Mouse (Mus musculus) urinary bladder, postnatal 10 days (tissue): ENCODE results near the gene Slc12a6.

Source experiments
- DNase-seq: peaks from one replicate; pipeline ENCODE4 v3.0.0; 2022; ENCODE audit warnings: low spot score

Slc12a6 gene

GRCm38 (mm10) chr2:112265448-112266241 is at the start of gene Slc12a6:
Gene Slc12a6, plus strand, starts transcription at chr2:112265825.
- peak; percentile 76 for DNase-seq

DNA sequence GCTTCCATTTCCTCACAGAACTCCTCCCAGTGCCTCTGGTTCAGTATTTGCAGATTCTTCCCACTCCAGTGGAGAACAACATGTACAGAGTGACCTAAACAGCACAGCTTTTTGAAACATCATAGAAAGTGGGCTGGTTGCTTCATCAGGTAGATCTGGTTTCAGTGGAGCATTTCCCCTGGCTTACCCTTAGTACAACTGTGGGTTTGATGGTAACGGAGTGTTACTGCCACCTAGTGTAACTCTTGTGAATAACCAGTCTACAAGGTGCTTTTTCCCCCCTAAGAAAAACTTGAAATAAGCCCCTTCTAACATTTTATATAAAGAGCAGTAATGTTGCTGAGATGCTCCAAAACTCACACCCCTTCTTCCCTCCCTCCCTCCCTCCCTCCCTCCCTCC is 49.6 kb upstream of the Slc12a6 start:
- DNase-seq = no peak

DNA sequence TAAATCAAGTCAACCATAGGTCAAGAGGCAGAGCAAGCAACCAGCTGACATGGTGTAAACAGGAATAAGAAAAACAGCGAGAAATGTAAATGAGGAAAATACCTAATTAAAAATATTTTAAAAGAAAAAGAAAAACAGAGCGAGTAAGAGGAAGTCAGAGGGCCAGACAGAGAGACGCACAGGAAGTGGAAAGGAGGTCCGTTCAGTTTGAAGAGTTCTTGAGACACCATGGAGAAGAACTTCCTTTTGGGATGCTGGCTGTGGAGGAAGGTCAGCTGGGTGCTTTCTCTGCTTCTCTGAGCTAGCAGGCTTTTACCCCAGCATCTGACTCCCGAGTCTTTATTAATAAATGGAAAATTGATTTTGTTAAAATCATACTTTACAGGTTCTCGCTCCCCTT is 48.0 kb upstream of the Slc12a6 start:
- no peak for DNase-seq

DNA sequence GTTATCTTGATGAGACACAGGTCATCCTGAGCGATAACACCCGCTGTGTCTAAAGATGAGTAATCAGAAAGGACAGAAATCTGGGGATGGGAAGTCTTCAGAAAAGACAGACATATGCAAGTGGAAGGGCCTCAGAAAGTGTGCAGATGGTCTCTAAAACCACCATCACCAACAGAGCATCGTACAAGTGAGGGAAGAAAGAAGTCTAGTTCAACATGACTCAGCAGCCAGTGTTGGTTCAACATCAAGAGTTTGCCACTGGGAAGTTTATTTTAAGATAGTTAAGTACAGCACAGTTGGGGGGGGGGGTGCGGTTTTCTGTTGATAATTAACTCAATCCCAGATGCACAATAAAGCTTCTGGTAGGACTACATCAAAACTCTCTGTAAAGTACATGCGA is 44.7 kb upstream of the Slc12a6 start:
- DNase-seq = no peak

DNA sequence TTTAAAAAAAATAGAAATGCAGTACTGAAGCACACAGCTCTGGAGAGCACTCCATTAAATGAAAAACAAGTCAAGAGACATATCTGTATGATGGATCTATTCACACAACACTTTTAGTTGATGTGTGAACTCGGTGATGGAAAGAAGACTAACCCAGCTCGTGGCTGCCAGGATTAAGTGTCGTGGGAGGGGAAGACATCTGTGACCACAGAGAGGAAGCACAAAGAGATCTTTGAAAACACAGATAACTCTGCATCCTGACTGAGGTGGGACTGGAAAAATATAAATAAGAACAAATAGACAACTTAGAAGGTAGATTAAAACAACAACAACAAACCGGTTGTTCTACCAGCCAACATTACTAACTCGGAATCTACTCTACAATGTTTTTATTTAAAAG is 43.0 kb upstream of the Slc12a6 start:
- no peak for DNase-seq

DNA sequence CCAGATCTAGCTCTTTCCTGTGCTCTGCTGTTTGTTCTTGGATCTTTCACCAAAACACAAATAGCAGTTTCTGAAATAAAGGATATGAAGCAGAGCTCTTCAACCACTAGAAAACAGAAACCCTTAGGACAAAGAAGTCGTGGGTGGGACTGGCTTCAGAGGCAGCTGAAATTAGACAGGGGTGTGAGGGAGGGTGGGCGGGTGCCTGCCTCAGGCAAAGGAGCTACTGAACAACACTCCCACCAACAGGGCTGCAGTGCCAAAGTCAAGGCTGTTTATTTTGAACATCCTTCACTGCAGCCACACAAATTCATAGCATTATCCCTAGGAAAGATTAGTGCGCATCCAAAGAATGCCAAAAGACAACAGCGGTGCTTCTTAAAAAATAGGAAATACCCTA is 41.3 kb upstream of the Slc12a6 start:
- DNase-seq = no peak

DNA sequence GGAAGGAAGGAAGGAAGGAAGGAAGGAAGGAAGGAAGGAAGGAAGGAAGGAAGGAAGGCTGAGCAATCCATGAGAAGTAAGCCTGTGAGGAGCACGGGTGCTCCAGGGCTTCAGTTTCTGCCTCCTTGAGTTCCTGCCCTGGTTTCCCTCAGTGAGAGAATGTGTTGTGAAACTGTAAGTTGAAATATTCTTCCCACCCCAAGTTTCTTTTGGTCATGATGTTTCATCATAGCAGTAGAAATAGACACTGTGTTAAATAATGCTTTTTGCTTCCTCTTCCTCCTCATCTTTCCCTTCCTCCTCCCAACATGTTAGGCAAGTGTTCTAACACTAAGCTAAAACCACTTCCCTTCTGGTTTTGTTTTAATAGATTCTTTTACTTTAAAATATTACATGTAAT is 33.0 kb upstream of the Slc12a6 start:
- no peak for DNase-seq

DNA sequence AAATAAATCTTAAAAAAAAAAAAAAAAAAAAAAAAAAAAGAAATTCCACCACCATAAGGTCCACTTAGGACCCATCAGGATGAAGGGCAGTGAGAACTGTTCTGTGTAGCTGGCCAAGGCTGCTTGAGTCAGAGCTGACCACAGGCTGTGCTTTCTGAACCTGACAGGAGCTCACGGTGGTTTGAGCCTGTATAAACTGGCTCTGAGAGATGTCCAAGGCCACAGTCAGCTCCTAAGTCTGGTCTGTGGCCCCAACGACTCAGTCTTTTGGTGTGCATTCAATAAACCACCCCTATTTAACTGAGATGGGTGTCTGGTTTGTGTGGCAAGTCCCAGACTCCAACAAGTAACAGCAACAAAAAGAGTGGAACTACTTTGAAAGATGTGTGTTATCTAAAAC is 29.0 kb upstream of the Slc12a6 start:
- no peak for DNase-seq

DNA sequence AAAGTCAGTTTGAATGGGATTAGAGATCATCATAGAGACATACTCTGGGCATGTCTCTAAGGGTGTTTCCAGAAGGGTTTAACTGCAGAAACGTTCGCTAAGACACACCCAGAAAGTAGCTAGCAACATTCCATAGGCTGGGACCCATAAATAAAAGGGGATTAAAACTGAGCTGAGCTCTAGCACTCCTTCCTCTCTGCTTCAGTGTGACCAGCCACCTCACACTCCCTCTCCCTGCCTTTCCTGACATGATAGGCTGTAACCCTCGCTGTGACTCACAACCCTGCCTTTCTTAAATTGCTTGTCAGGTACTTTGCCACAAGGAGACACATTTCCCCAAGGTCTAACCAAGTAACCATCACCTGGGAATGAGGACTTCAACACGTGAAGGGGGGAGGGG is 27.6 kb upstream of the Slc12a6 start:
- no peak for DNase-seq

DNA sequence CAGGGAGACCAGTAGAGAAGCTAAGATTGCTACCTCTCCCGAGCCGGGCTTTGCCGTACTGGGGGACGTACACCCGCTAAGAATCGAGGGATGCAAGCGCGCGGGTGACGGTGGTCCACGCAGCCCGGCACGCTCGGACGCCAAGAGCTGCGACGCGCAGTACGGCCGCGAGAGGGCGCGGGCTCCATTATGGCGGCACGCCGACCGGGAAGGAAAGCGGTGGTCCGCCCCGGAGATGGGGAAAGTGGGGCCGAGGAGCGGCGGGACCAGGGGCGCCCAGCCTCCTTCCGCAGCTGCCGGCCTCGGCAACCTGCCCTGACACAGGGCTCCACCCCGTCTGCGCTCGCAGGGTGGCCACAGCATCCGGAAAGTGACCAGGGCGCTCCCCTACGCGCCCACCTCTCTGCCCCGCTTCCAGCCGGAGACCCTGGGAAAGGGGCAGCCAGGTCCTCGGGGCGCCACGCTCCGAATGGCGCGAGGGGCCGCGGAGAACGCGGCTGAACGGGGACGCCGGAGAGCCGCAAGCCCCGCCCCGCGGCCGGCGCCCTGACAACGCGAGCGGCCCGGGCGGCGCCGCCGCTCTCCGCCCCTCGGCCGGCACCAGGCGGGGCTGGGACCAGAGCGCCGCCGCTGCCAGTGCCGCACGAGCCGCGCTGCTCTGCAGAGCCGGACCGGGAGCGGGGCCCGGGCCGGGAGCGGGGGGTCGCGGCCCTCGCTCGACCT is 26.3 kb upstream of the Slc12a6 start, which contains the start of gene Lpcat4:
Gene Lpcat4 (plus strand): TSS at position 257 of the 723 bp plus-strand sequence.
- peak; percentile 55 for DNase-seq

- DNase-seq = no peak
Observed at GRCm38 (mm10) chr2:112239935-112240721, 25.5 kb upstream of the Slc12a6 start.

DNA sequence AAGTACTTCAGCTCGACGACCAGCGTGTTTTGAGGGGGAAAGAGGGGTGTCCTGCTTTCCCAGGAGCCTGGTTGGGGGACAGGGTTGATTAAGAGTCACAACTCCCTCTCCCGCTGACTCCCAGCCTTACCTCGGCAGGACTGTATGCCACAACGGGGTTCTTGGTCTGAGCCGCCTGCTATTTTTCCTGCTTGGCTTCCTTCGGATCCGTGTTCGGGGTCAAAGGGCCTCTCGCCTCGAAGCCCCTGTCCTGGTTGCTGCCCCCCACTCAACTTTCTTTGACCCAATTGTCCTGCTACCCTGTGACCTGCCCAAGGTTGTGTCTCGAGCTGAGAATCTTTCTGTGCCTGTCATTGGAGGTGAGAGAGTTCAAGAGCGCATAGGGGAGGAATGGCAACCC is 23.8 kb upstream of the Slc12a6 start:
- no peak for DNase-seq

- DNase-seq = no peak
Observed at GRCm38 (mm10) chr2:112245307-112245706, 20.3 kb upstream of the Slc12a6 start.

GRCm38 (mm10) chr2:112246193-112246592 is 19.4 kb upstream of the Slc12a6 start:
- DNase-seq = no peak

DNA sequence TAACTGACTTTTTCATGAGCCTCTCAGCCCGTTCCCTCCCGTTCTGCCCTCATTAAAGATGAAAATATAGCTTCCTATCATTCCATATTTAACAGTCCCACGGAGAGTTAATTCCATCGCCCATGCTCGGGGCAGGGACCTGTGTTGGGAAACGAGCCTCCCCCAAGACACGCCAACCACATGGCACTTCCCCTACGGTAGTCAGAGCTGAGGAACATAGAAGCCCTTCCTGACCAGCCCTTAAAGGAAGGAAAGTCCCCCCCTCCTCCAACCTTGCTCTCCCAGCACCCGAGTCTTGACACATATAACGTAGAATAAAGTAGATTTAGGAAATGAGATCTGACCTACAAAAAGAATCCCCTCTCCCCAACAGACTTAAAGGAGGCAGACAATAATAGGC is 18.3 kb upstream of the Slc12a6 start:
- no peak for DNase-seq

GRCm38 (mm10) chr2:112249780-112250453 is 15.7 kb upstream of the Slc12a6 start:
- no peak for DNase-seq

DNA sequence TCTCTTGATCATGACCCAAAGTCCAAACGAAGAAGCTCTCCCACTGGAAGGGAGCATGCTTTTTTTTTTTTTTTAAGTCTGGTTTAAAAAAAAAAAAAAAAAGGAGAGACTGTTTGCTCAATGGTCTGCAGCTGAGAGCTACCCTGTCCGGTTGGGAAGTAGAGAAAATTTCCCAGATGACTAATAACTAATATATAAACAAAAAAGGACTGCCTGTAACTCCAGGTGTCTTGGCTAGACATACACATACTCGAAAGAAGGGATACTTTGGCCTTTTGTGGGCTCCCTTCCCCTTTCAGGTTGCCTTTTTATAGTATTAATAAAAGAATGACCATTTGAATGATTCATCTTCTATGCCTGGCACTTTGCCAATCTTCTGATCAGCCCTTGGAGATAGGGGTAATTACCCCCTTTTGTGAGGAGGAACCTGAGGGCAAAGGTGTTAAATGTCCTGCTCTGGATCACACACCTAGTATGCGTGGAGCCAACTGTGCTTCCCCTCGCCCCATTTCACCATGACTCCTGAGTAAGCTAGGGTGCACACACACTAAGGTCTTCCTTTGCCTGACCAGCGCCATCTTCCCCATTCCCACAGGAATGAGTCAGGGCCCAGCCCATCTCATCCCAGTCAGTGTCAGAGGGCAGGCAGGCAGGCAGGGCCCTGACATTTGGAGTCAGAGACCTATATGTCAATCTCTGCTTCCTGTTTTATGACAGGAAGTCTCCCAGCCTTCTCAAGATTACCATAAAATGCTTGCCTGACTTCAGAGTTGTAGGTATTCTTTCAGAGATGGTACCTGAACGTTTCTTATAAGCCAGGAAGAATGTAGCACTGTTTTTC is 10.7 kb upstream of the Slc12a6 start:
- no peak for DNase-seq

DNA sequence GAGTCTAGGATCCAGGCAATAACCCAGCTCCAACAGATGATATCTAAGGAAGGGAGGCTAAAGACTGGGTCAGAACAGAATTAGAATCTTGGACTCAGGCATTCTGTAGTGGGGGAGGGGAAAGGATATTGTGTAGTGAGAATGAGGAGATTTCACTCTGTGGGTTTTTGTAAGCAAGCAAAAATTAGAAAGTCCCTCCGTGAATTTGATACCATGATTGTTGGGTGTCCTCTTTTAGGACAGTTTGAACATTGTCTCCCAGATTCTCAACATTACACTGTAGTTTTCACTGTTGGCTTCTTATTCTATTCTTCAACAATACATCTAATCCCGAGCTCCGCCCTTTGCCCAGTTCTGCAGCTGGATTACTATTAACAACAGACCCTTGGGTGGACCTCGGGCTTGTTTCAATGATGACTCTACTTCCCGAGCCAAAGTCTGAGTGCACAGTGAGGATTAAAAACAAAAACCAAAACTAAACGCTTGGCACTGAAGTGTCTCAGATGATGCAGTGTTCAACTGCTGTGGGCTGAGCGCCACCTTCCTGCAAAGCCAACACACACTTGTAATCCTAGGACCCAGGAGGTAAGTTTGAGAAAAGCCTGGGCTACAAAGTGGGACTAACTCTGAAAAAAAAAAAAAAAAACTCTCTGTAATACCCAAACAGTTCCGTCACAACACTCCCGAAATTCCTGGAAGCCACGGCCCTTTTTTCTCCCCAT is 6.2 kb upstream of the Slc12a6 start, which contains the start of gene Nutm1:
Gene Nutm1 (minus strand): TSS at position 51 of the 722 bp plus-strand sequence.
- DNase-seq = no peak

DNA sequence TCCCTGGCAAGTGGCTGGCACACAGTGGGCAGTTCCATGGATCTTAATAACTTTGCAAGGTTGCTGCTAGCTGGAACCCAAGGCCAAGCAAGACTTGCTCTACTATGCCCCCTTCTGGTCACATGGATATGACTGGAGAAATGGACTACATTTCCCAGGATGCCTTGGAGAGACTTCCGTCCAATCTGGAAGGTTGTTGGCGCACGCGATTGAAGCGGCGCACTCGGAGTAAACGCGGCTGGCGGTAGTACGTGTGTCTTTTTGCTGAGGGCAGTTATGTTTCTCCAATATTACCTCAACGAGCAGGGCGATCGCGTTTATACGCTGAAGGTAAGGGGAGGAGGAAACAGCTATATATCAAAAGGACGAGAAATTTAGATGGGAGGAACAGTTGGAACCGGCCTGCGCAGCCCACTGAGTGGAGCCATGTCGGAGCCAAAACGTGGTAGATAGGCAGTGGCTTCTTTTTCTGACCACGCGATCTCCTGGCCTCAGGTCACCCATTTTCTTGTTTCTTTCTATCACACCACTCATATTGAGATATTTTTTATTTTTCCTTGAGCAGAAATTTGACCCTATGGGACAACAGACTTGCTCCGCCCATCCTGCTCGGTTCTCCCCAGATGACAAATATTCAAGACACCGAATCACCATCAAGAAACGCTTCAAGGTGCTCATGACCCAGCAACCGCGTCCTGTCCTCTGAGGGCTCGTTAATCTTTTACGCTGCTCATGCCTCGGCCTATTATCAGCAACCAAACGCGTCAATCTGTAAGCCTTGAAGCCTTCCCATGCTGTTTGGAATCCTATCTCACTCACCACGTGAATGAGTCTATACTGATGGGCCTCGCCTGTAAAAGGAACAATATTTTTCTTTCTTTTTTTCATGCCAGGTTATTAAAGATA is 3.6 kb upstream of the Slc12a6 start, which contains the start of gene Nop10:
Gene Nop10 (plus strand): TSS at position 179 of the 906 bp plus-strand sequence.
- no peak for DNase-seq
